Mouse (Mus musculus) stomach, adult 2 months (tissue): ENCODE results near the gene Shox2. TPM values are rescaled to one million over a fixed set of nuclear protein-coding genes. Genes with fewer than 3 reads are reported as not detected.

Source experiments
- polyA plus RNA-seq: library from polyadenylated mRNA; depleted of rRNA; stranded (reverse); fragments of >200 nt; gene quantifications from 2 replicates; pipeline ENCODE4 v1.2.3, GENCODE M21; 2012; rRNA removed

Shox2 gene
- polyA plus RNA-seq, result 0.11 and 0.12 TPM in 2 replicates

GRCm38 (mm10) chr3:66981706-66982105, at the start of gene Shox2:
Gene Shox2, minus strand, starts transcription at chr3:66981771.

DNA sequence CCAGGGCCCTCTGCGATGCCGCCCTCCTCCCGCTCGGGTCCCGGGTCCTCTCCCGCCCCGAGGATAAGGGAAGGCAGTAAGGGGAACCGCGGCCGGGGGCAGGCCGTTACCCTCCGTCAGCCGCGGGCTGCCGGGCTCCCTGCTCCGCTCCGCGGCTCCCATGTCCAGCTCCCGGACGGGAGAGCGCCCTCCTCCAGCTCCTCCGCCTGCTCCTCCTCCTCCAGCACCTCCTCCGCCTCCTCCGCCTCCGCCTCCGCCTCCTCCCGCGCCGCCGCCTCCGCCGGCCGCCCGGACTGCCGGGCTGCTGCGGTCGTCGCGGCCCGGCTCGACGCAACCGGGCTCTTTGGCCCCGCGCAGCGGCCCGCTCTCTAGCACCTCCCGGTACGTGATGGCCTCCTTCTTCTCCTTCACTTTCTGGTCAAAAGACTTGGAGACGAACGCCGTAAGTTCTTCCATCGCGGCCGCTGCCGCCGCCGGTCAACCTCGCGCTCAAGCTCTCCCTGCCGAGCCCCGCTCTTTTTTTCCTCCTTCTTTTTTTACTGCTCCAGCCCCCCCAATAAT, 390 bp downstream of the Shox2 start, which contains the start of gene Rsrc1:
TSS of gene Rsrc1 (plus strand) at position 290 of the 561 bp plus-strand sequence.

Other genes with a start within 250 kb of the Shox2 start
- 0.55 and 0.84 TPM in 2 replicates for gene Rsrc1, start 381 bp downstream of the Shox2 start, polyA plus RNA-seq